Mouse (Mus musculus): ENCODE data around the gene Arvcf.

The Arvcf gene

GRCm38 (mm10) chr16:18407912-18408311 lies 59.9 kb downstream of the Arvcf start:
- DNase-seq (ENCODE audit: low read depth, low spot score): no peak

- no peak for DNase-seq (ENCODE audit: low read depth, low spot score)
Observed at GRCm38 (mm10) chr16:18409776-18410175, 61.8 kb downstream of the Arvcf start.

- no peak for DNase-seq (ENCODE audit: low read depth, low spot score)
Observed at GRCm38 (mm10) chr16:18410418-18410817, 62.4 kb downstream of the Arvcf start.

GRCm38 (mm10) chr16:18411026-18411649 lies 63.2 kb downstream of the Arvcf start:
- DNase-seq (ENCODE audit: low read depth, low spot score): no peak

GRCm38 (mm10) chr16:18411802-18412476 lies 64.0 kb downstream of the Arvcf start:
- no peak for DNase-seq (ENCODE audit: low read depth, low spot score)

- no peak for DNase-seq (ENCODE audit: low read depth, low spot score)
Observed at GRCm38 (mm10) chr16:18413032-18413816, 65.2 kb downstream of the Arvcf start.

- peak; percentile 81 for DNase-seq (ENCODE audit: low read depth, low spot score)
Observed at GRCm38 (mm10) chr16:18416094-18416761, 68.2 kb downstream of the Arvcf start.

- no peak for DNase-seq (ENCODE audit: low read depth, low spot score)
Observed at GRCm38 (mm10) chr16:18416837-18417236, 68.9 kb downstream of the Arvcf start.

GRCm38 (mm10) chr16:18417491-18417890 lies 69.5 kb downstream of the Arvcf start:
- no peak for DNase-seq (ENCODE audit: low read depth, low spot score)

- no peak for DNase-seq (ENCODE audit: low read depth, low spot score)
Observed at GRCm38 (mm10) chr16:18418756-18419602, 71.0 kb downstream of the Arvcf start.

- no peak for DNase-seq (ENCODE audit: low read depth, low spot score)
Observed at GRCm38 (mm10) chr16:18419603-18420026, 71.6 kb downstream of the Arvcf start.

- no peak for DNase-seq (ENCODE audit: low read depth, low spot score)
Observed at GRCm38 (mm10) chr16:18420571-18420970, 72.6 kb downstream of the Arvcf start.

- no peak for DNase-seq (ENCODE audit: low read depth, low spot score)
Observed at GRCm38 (mm10) chr16:18423203-18423914, 75.4 kb downstream of the Arvcf start.

- no peak for DNase-seq (ENCODE audit: low read depth, low spot score)
Observed at GRCm38 (mm10) chr16:18423915-18424265, 75.9 kb downstream of the Arvcf start.

GRCm38 (mm10) chr16:18424364-18425045 lies 76.5 kb downstream of the Arvcf start:
- no peak for DNase-seq (ENCODE audit: low read depth, low spot score)

- DNase-seq (ENCODE audit: low read depth, low spot score): peak; percentile 26
Observed at GRCm38 (mm10) chr16:18425475-18426214, 77.7 kb downstream of the Arvcf start.

GRCm38 (mm10) chr16:18426215-18426791 lies 78.3 kb downstream of the Arvcf start, which contains the start of gene Txnrd2:
Txnrd2 (plus strand) TSS chr16:18426384.
- DNase-seq (ENCODE audit: low read depth, low spot score): peak; percentile 62

GRCm38 (mm10) chr16:18426802-18427280 lies 78.9 kb downstream of the Arvcf start, which contains the start of gene Comt:
Comt (minus strand) TSS chr16:18426852.
- DNase-seq (ENCODE audit: low read depth, low spot score): no peak

Data from R1 (cell line).